Mouse (Mus musculus) cerebellum, adult 2 months (tissue): ENCODE measurements around the gene Hectd3. TPM values are rescaled to one million over a fixed set of nuclear protein-coding genes. Genes with fewer than 3 reads are reported as not detected.

Experiments
- DNase-seq, 2 experiments: peaks; one replicate each; pipeline ENCODE4 v3.0.0; 2021
- H3K27ac ChIP-seq: fragments of 200-500 bp; 2 replicates; pipeline ENCODE4 v1.5.1; 2012; ENCODE audit warnings: low read length, control low read depth, inconsistent platforms; ENCODE audit not compliant: insufficient read depth
- H3K27me3 ChIP-seq: fragments of 200-500 bp; 2 replicates; pipeline ENCODE4 v1.6.1; 2012; ENCODE audit warnings: inconsistent platforms, mild to moderate bottlenecking, low read length, moderate library complexity; ENCODE audit not compliant: control insufficient read depth, insufficient read depth
- H3K4me1 ChIP-seq: fragments of 200-500 bp; 2 replicates; pipeline ENCODE4 v1.6.1; 2011; ENCODE audit warnings: low read length; ENCODE audit not compliant: control insufficient read depth, insufficient read depth
- H3K4me3 ChIP-seq: fragments of 200-500 bp; replicated peaks from 2 replicates; pipeline ENCODE3; 2011; ENCODE audit warnings: mild to moderate bottlenecking, low read depth, low read length, control low read depth; ENCODE audit not compliant: insufficient read depth
- CTCF ChIP-seq: fragments of 200-500 bp; IDR thresholded peaks from 2 replicates; pipeline ENCODE4 v1.5.1; 2011; ENCODE audit warnings: low read depth, mild to moderate bottlenecking, control low read depth, low read length, moderate library complexity, borderline replicate concordance; ENCODE audit not compliant: insufficient read depth
- POLR2A ChIP-seq: fragments of 200-500 bp; IDR thresholded peaks from 2 replicates; pipeline ENCODE4 v1.6.1; 2011; ENCODE audit warnings: low read length, control low read depth, borderline replicate concordance; ENCODE audit not compliant: insufficient read depth
- WGBS: fragments of 180-500 bp; shearing (Covaris S2); methylation state at CpG from one replicate; pipeline ENCODE4 v1.1.7; 2018; 5-methylcytosine and 5-hydroxymethylcytosine counted together
- polyA plus RNA-seq: library from polyadenylated mRNA; depleted of rRNA; stranded (reverse); fragments of >200 nt; gene quantifications from 2 replicates; pipeline ENCODE4 v1.2.3, GENCODE M21; 2012

The Hectd3 gene
- polyA plus RNA-seq, 1 experiment: 69.5 TPM

GRCm38 (mm10) chr4:117005611-117006400, 10.7 kb downstream of the Hectd3 start:
- Histone ChIP-seq H3K27ac (no peak overlapping the region), H3K4me1 (no peaks in the 10 kb centered on the region), H3K27me3 (no peaks in the 10 kb centered on the region), H3K4me3 (no peak overlapping the region)
- TF ChIP-seq CTCF: no peak
- no peak for TF ChIP-seq POLR2A
- WGBS: 74% methylated on average over 7 of the region's 7 CpGs
- no peak for DNase-seq

DNA sequence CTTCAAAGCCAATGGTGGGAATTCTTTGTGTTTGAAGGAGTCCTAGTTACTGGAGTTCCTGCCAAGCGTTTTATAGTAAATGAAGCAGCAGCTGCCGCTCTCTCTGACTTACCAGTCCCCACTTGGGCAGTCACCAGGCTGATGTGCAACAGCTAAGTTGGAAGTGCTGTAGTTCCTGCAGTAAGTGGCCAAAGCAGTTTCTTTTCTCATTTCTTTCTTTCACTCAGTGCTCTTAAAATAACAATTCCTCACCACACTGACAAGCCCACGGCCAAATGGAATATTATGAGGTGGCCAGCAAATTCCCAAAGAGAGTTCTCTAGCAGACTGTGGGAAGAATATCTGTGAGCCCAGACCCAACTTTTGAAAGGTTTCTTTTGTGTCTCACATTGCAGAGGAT, 11.9 kb downstream of the Hectd3 start:
- TF ChIP-seq CTCF: no peak
- no peak for TF ChIP-seq POLR2A
- Histone ChIP-seq H3K27me3 (no peaks in the 10 kb centered on the region), H3K27ac (no peak overlapping the region), H3K4me3 (no peak overlapping the region), H3K4me1 (no peaks in the 10 kb centered on the region)
- no peak for DNase-seq
- WGBS: 25% methylated on average over 3 of the region's 3 CpGs

GRCm38 (mm10) chr4:117010231-117010630, 15.1 kb downstream of the Hectd3 start:
- H3K27me3 ChIP-seq: no peaks in the 10 kb centered on the region
- no peak overlapping the region for H3K27ac ChIP-seq
- TF ChIP-seq CTCF: no peak
- no peak for TF ChIP-seq POLR2A
- no peak overlapping the region for H3K4me3 ChIP-seq
- H3K4me1 ChIP-seq: no peaks in the 10 kb centered on the region
- WGBS: 49% methylated on average over 5 of the region's 5 CpGs
- DNase-seq: no peak

GRCm38 (mm10) chr4:117013596-117013995, 18.5 kb downstream of the Hectd3 start:
- no peaks in the 10 kb centered on the region for H3K4me1 ChIP-seq
- no peak overlapping the region for H3K4me3 ChIP-seq
- H3K27ac ChIP-seq: no peak overlapping the region
- no peak for DNase-seq
- no peaks in the 10 kb centered on the region for H3K27me3 ChIP-seq
- 78% methylated on average over 6 of the region's 6 CpGs for WGBS
- TF ChIP-seq CTCF (no peak), POLR2A (no peak)

GRCm38 (mm10) chr4:117014901-117015415, 19.8 kb downstream of the Hectd3 start:
- DNase-seq: no peak
- TF ChIP-seq POLR2A: no peak
- TF ChIP-seq CTCF: no peak
- no peak overlapping the region for H3K27ac ChIP-seq
- H3K27me3 ChIP-seq: no peaks in the 10 kb centered on the region
- 23% methylated on average over 4 of the region's 4 CpGs for WGBS
- H3K4me1 ChIP-seq: no peaks in the 10 kb centered on the region
- no peak overlapping the region for H3K4me3 ChIP-seq

DNA sequence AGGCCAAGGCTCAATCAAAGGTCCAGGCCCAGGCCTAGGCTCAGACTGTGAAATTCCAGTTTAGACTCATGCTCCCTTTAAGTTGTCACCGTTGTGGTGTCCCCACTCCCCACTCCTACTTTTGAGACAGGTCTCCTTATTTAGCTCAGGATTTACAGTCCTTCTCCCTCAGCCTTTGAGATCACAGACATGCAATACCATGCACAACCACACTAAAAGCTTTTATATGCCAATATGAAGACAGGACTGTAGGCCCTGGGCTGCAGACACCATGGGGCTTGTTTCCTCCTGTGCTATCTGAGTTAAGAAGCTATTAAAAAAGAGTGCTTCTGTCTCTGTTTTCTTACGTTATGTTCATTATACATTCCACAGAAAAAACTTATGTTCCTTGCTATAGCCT, 22.6 kb downstream of the Hectd3 start:
- Histone ChIP-seq H3K27ac (no peak overlapping the region), H3K27me3 (no peaks in the 10 kb centered on the region), H3K4me3 (no peak overlapping the region), H3K4me1 (peaks cover 4% of the 10 kb centered on the region; the same call in 1 of the 2 replicates)
- no peak for TF ChIP-seq POLR2A
- no peak for TF ChIP-seq CTCF
- 88% methylated on average over 2 of the region's 2 CpGs for WGBS
- DNase-seq: no peak

DNA sequence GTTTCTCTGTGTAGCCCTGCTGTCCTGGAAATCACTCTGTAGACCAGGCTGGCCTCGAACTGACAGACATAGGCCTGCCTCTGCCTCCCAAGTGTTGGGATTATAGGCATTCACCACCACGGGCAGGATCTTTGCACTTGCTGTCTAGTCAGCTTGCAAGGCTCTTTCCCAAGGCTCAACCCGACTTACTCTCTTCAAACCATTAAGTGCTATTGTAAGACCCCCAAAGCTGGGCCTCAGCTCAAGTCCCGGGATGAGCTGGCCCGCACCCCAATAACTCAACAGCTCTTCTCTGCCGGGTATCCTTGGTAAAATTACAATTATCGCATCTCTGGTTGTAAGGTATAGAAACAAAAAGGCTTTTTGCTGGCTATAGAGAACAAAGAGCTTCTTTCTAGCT, 23.2 kb downstream of the Hectd3 start:
- DNase-seq: no peak
- Histone ChIP-seq H3K4me3 (no peak overlapping the region), H3K27me3 (no peaks in the 10 kb centered on the region), H3K27ac (no peak overlapping the region), H3K4me1 (peaks cover 4% of the 10 kb centered on the region; the same call in 1 of the 2 replicates)
- TF ChIP-seq CTCF (no peak), POLR2A (no peak)
- 85% methylated on average over 7 of the region's 7 CpGs for WGBS
